Mouse (Mus musculus) limb, embryonic 14.5 days (tissue): ENCODE measurements at regions not wholly inside any gene's neighbourhood (a gene's known extent, or its start where the extent isn't known, plus 50 kb on each side); places are given as distances from the start of the nearest gene placed in this dataset.
A peak's percentile ranks its signal among the peaks of the same experiment; 100 is the strongest.

Experiments used
- ATAC-seq: fragments of 200-750 bp; cut with Nextera tagmentation; 2 replicates; pipeline ENCODE4 v1.8.0; 2017; ENCODE audit warnings: low read depth, moderate number of reproducible peaks, moderate TSS enrichment; ENCODE audit not compliant: low FRiP score
- DNase-seq: peaks from one replicate; pipeline ENCODE4 v3.0.0-alpha.2; 2015; ENCODE audit warnings: low spot score
- H3K27ac ChIP-seq: fragments of 300-500 bp; sonication (generic); replicated peaks from 2 replicates; pipeline ENCODE4 v1.5.1; 2014; ENCODE audit warnings: low read depth, mild to moderate bottlenecking, low read length, moderate library complexity, mixed read lengths
- H3K27me3 ChIP-seq: fragments of 300-500 bp; sonication (generic); 2 replicates; pipeline ENCODE4 v1.6.1; 2014; ENCODE audit warnings: low read length, mixed read lengths; ENCODE audit not compliant: control insufficient read depth, insufficient read depth
- H3K36me3 ChIP-seq: fragments of 300-500 bp; sonication (generic); 2 replicates; pipeline ENCODE4 v1.6.1; 2014; ENCODE audit warnings: mild to moderate bottlenecking, low read length, moderate library complexity, mixed read lengths; ENCODE audit not compliant: control insufficient read depth, insufficient read depth
- H3K4me1 ChIP-seq: fragments of 300-500 bp; sonication (generic); 2 replicates; pipeline ENCODE4 v1.6.1; 2014; ENCODE audit warnings: antibody characterized with exemption, low read length, mixed read lengths; ENCODE audit not compliant: control insufficient read depth, insufficient read depth
- H3K4me2 ChIP-seq: fragments of 300-500 bp; sonication (generic); replicated peaks from 2 replicates; pipeline ENCODE4 v1.6.1; 2014; ENCODE audit warnings: low read depth, mild to moderate bottlenecking, low read length, moderate library complexity; ENCODE audit not compliant: severe bottlenecking
- H3K4me3 ChIP-seq: fragments of 300-500 bp; sonication (generic); replicated peaks from 2 replicates; pipeline ENCODE4 v1.5.1; 2014; ENCODE audit warnings: low read length
- H3K9ac ChIP-seq: fragments of 300-500 bp; sonication (generic); 2 replicates; pipeline ENCODE4 v1.6.1; 2014; ENCODE audit warnings: mild to moderate bottlenecking, low read depth, low read length, moderate library complexity; ENCODE audit not compliant: severe bottlenecking
- H3K9me3 ChIP-seq: fragments of 300-500 bp; sonication (generic); 2 replicates; pipeline ENCODE4 v1.6.1; 2016; ENCODE audit warnings: low read length; ENCODE audit not compliant: control insufficient read depth
- POLR2A ChIP-seq: fragments of 200-500 bp; IDR thresholded peaks from 2 replicates; pipeline ENCODE4 v1.8.0; 2012; ENCODE audit warnings: inconsistent platforms, mild to moderate bottlenecking, moderate library complexity, borderline replicate concordance; ENCODE audit not compliant: insufficient read depth, insufficient read length; ENCODE audit errors: extremely low read depth
- WGBS: fragments of 180-500 bp; shearing (Covaris S2); extraction: QIAGEN DNeasy Blood & Tissue Kit; methylation state at CpG from one replicate; pipeline ENCODE4 v1.1.7; 2014; 5-methylcytosine and 5-hydroxymethylcytosine counted together

DNA sequence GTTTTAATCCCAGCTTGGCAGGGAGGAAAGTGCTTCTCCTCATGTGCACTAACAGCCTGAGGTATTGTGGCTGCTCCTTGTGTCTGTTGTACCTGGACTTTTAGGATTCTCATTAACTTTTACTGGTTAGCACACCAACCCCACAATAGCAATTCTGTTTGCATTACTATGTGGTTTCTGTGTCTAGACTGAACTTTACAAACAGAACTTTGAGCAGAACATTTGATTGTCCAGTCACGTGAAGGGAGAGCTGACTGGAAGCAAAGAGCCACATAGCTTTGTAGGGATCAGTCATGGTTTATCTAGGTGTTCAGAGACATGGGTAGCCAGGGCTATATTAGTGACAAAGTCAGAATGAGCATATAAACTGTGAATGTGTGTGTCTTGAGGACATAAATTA lies 58.3 kb upstream of the Cxcl14 start:
- no peak for TF ChIP-seq POLR2A
- no peak for DNase-seq
- Histone ChIP-seq H3K4me3 (no peak overlapping the region), H3K36me3 (no peaks in the 10 kb centered on the region), H3K4me2 (no peak overlapping the region), H3K4me1 (peaks cover 37% of the 10 kb centered on the region), H3K9me3 (no peaks in the 10 kb centered on the region), H3K27ac (no peak overlapping the region), H3K27me3 (no peaks in the 10 kb centered on the region), H3K9ac (no peak overlapping the region)
- no peak for ATAC-seq
- 73% methylated on average over 1 of the region's 1 CpGs for WGBS

- peaks cover 20% of the 10 kb centered on the region for H3K4me1 ChIP-seq
- H3K4me2 ChIP-seq, result no peak overlapping the region
- TF ChIP-seq POLR2A, result no peak
- H3K27ac ChIP-seq, result no peak overlapping the region
- H3K9me3 ChIP-seq, result no peaks in the 10 kb centered on the region
- 65% methylated on average over 1 of the region's 1 CpGs for WGBS
- no peaks in the 10 kb centered on the region for H3K27me3 ChIP-seq
- H3K9ac ChIP-seq, result no peak overlapping the region
- no peak for ATAC-seq
- no peaks in the 10 kb centered on the region for H3K36me3 ChIP-seq
- no peak overlapping the region for H3K4me3 ChIP-seq
- no peak for DNase-seq
Observed at GRCm38 (mm10) chr13:56356999-56357398, 60.6 kb upstream of the Cxcl14 start.

DNA sequence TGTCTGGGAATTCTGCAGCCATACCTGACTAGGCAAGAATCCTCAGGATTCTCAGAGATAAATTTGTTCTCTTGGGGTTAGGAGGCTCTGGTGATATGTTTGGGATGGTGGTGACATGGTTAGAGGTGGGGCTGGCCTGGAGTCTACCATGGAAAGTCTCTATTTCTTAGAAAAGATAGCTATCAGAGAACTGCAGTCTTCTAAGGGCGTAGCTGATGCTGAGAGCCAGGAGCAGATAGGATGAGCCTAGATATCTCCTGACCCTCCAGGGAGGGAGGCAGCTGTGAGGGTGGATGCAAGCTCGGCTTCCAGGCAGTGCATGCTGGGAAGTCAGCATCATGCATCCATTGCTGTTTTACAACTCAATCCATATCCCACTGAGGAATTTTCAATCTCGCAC lies 61.6 kb upstream of the Cxcl14 start:
- no peak overlapping the region for H3K4me2 ChIP-seq
- no peak overlapping the region for H3K4me3 ChIP-seq
- no peak overlapping the region for H3K27ac ChIP-seq
- TF ChIP-seq POLR2A, result no peak
- no peak for DNase-seq
- no peaks in the 10 kb centered on the region for H3K9me3 ChIP-seq
- peaks cover 19% of the 10 kb centered on the region for H3K4me1 ChIP-seq
- no peak for ATAC-seq
- H3K36me3 ChIP-seq, result no peaks in the 10 kb centered on the region
- H3K27me3 ChIP-seq, result no peaks in the 10 kb centered on the region
- WGBS, result 87% methylated on average over 3 of the region's 3 CpGs
- no peak overlapping the region for H3K9ac ChIP-seq

DNA sequence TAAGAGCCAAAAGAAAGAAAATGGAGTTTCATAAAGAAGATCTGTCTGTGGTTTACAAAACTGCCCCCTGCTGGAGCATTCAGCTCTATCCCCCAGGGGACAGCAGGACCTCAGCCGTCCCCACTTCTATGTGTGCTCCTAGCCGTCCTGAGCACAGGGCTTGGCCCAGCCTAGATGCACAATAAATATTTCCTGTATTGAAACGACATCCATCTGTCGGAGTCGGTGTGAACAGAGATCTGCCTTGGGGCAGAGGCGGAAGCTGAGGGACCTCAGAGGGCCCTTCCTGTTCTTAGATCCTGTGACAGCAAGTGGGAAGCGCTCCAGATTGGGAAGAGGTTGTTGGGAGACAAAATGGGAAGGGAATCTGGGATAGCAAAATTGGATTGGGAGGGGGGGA lies 62.5 kb upstream of the Cxcl14 start:
- Histone ChIP-seq H3K9me3 (no peaks in the 10 kb centered on the region), H3K27ac (peak overlapping the region; percentile 78), H3K4me3 (no peak overlapping the region), H3K9ac (no peak overlapping the region), H3K4me1 (peaks cover 19% of the 10 kb centered on the region), H3K4me2 (no peak overlapping the region), H3K27me3 (no peaks in the 10 kb centered on the region), H3K36me3 (no peaks in the 10 kb centered on the region)
- DNase-seq, result no peak
- WGBS, result 39% methylated on average over 7 of the region's 7 CpGs
- TF ChIP-seq POLR2A, result no peak
- no peak for ATAC-seq

DNA sequence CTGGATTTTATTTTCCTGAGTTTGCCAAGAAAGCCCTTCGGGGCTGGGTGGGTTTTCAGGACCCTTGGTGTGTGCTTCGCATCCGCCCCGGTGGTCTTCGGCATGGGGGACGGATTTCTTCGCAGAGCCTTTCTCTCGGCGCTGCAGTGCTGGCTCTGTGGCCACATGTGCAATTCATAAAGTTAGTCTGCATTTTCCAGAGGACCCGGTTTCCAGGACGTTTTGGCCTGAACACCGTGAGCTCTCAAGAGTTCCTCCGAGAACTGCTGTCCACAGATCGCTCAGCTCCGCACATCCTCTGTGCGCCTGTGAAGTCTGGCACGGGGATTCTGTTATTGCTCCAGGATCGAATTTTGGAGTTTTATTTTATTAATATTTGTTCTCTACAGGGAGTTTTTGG lies 63.2 kb upstream of the Cxcl14 start:
- TF ChIP-seq POLR2A, result no peak
- Histone ChIP-seq H3K36me3 (no peaks in the 10 kb centered on the region), H3K4me1 (peaks cover 19% of the 10 kb centered on the region), H3K27ac (peak overlapping the region; percentile 78), H3K9ac (no peak overlapping the region), H3K9me3 (no peaks in the 10 kb centered on the region), H3K27me3 (no peaks in the 10 kb centered on the region), H3K4me3 (no peak overlapping the region), H3K4me2 (peak overlapping the region; percentile 13; the same call in 1 of the 2 replicates)
- DNase-seq, result peak; percentile 62
- ATAC-seq, result peak; percentile 73
- WGBS, result 42% methylated on average over 18 of the region's 18 CpGs

DNA sequence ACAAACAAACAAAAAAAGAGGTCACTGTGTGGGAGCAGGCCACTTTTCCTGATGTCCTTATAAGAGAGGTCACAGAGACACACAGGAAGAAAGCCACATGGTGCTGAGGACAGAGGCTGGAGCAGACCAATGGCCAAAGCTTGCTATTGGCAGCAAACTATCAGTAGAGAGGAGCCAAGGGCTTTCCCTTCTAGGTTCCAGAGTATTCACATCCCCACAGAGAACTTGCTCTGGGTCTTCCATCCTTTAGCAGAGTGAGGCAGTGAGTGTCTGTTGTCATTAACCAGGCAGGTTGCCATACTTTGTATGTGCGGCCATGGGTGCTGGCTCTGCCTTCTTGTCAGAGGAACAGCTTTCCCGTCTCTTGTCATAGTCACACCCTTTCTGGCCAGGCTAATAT lies 64.5 kb upstream of the Cxcl14 start:
- 98% methylated on average over 2 of the region's 2 CpGs for WGBS
- H3K27ac ChIP-seq, result no peak overlapping the region
- DNase-seq (no peak), ATAC-seq (no peak)
- no peak overlapping the region for H3K4me2 ChIP-seq
- TF ChIP-seq POLR2A, result no peak
- no peaks in the 10 kb centered on the region for H3K36me3 ChIP-seq
- peaks cover 19% of the 10 kb centered on the region for H3K4me1 ChIP-seq
- no peaks in the 10 kb centered on the region for H3K27me3 ChIP-seq
- no peak overlapping the region for H3K4me3 ChIP-seq
- no peak overlapping the region for H3K9ac ChIP-seq
- H3K9me3 ChIP-seq, result no peaks in the 10 kb centered on the region
